Comparison of ENCODE assay signal across 25 mouse cellular contexts in the genomic region with DNA sequence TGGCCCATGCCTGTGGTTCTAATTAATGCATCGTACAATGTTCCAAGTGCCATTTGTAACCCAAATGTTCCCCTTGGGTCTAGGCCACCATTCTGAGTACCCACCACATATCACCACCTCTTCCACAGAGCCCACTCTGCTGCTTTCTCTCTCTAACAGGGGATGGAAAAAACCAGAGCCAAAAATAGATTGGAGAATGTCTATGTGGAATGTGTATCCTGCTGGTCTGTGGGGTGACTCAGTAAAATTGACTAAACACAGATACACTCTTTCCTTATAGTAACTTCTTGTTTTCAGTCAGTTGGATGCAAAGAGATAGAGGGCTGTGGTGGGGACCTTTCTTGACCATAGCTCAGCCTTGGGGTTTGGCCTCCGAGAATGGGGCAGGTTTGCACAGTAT. TPM values are rescaled to one million over a fixed set of nuclear protein-coding genes. Genes with fewer than 3 reads are reported as not detected.
DNase-seq lines count a peak whose midpoint lies in the region; ATAC-seq and TF ChIP-seq lines count a peak whose summit lies in the region.
"Had no signal": no experiment of that assay in that cellular context is flagged by ENCODE, and none has a peak within 500 bp of the region (broad histone marks: within the 10 kb centered on the region; RNA-seq: fewer than 3 reads in every experiment).

No protein-coding gene starts in this region.

- peaks cover 12% of the 10 kb centered on the region for H3K4me1 ChIP-seq in heart, postnatal 0 days (ENCODE audit: control insufficient read depth, insufficient read depth)
- no peaks in the 10 kb centered on the region for H3K4me1 ChIP-seq in midbrain, embryonic 15.5 days
- H3K4me1 ChIP-seq in liver, embryonic 12.5 days, result 0 out of 2 replicates have a peak, but pooled peaks cover 7% of the 10 kb centered on the region
- H3K4me1 ChIP-seq: embryonic facial prominence, embryonic 12.5 days; forebrain, embryonic 10.5 days; limb, embryonic 12.5 days; neural tube, embryonic 15.5 days had no signal

- H3K4me2 ChIP-seq in heart, postnatal 0 days (ENCODE audit: low read depth, low read length), result no peak overlapping the region
- no peak overlapping the region for H3K4me2 ChIP-seq in midbrain, embryonic 15.5 days
- no peak overlapping the region for H3K4me2 ChIP-seq in liver, embryonic 12.5 days
- H3K4me2 ChIP-seq: embryonic facial prominence, embryonic 12.5 days; limb, embryonic 12.5 days; liver, embryonic 15.5 days; midbrain, embryonic 11.5 days; neural tube, embryonic 15.5 days had no signal

- no peaks in the 10 kb centered on the region for H3K36me3 ChIP-seq in heart, postnatal 0 days (replicated peaks; ENCODE audit: control insufficient read depth, insufficient read depth, low read length)
- H3K36me3 ChIP-seq in midbrain, embryonic 15.5 days (replicated peaks), result no peaks in the 10 kb centered on the region
- H3K36me3 ChIP-seq in liver, embryonic 12.5 days, result no peaks in the 10 kb centered on the region
- H3K36me3 ChIP-seq: embryonic facial prominence, embryonic 12.5 days; forebrain, embryonic 10.5 days; limb, embryonic 12.5 days; liver, embryonic 15.5 days; neural tube, embryonic 15.5 days had no signal

- no peaks in the 10 kb centered on the region for H3K9me3 ChIP-seq in heart, postnatal 0 days (replicated peaks; ENCODE audit: control insufficient read depth, low read length)
- no peaks in the 10 kb centered on the region for H3K9me3 ChIP-seq in midbrain, embryonic 15.5 days
- H3K9me3 ChIP-seq in liver, embryonic 12.5 days (replicated peaks), result no peaks in the 10 kb centered on the region
- H3K9me3 ChIP-seq: embryonic facial prominence, embryonic 12.5 days; forebrain, embryonic 10.5 days; limb, embryonic 12.5 days; liver, embryonic 15.5 days; neural tube, embryonic 15.5 days had no signal

- H3K27me3 ChIP-seq in heart, postnatal 0 days (ENCODE audit: control insufficient read depth, insufficient read depth, low read length), result no peaks in the 10 kb centered on the region
- no peaks in the 10 kb centered on the region for H3K27me3 ChIP-seq in midbrain, embryonic 15.5 days (replicated peaks)
- no peaks in the 10 kb centered on the region for H3K27me3 ChIP-seq in liver, embryonic 12.5 days (replicated peaks)
- H3K27me3 ChIP-seq: embryonic facial prominence, embryonic 12.5 days; limb, embryonic 12.5 days; liver, embryonic 15.5 days had no signal

- TF ChIP-seq CTCF in heart, postnatal 0 days (IDR thresholded peaks at IDR 0.05; ENCODE audit: low read depth), result no peak

- no peak for TF ChIP-seq EP300 in heart, postnatal 0 days (IDR thresholded peaks at IDR 0.05; ENCODE audit: low read depth)

- peak overlapping the region; percentile 49 for H3K27ac ChIP-seq in heart, postnatal 0 days (ENCODE audit: low read depth)
- no peak overlapping the region for H3K27ac ChIP-seq in midbrain, embryonic 15.5 days
- H3K27ac ChIP-seq in liver, embryonic 12.5 days, result no peak overlapping the region
- H3K27ac ChIP-seq: embryonic facial prominence, embryonic 12.5 days; forebrain, embryonic 10.5 days; limb, embryonic 12.5 days; liver, embryonic 15.5 days; neural tube, embryonic 15.5 days had no signal

- no peak overlapping the region for H3K4me3 ChIP-seq in heart, postnatal 0 days (ENCODE audit: low read depth, low read length)
- no peak overlapping the region for H3K4me3 ChIP-seq in midbrain, embryonic 15.5 days
- H3K4me3 ChIP-seq in liver, embryonic 12.5 days, result no peak overlapping the region
- H3K4me3 ChIP-seq: embryonic facial prominence, embryonic 12.5 days; forebrain, embryonic 10.5 days; limb, embryonic 12.5 days; liver, embryonic 15.5 days; neural tube, embryonic 15.5 days had no signal

- ATAC-seq in frontal cortex, adult (ENCODE audit: low TSS enrichment), result peak; percentile 73; the same call in 1 of the 2 replicates
- peak; percentile 70 for ATAC-seq in heart, postnatal 0 days (ENCODE audit: insufficient read depth, low read depth)
- peak; percentile 37 for ATAC-seq in common myeloid progenitor, adult 5-6 weeks (replicated peaks; ENCODE audit: low read depth, poor library complexity, severe bottlenecking)
- no peak for ATAC-seq in midbrain, embryonic 15.5 days (replicated peaks)
- no peak for ATAC-seq in liver, embryonic 12.5 days

- 57% methylated on average over 2 of the region's 2 CpGs for WGBS in heart, postnatal 0 days
- 89% methylated on average over 2 of the region's 2 CpGs for WGBS in midbrain, embryonic 15.5 days
- WGBS in liver, embryonic 12.5 days (ENCODE audit: insufficient replicate concordance), result 39% methylated on average over 2 of the region's 2 CpGs

- H3K9ac ChIP-seq in heart, postnatal 0 days (replicated peaks; ENCODE audit: low read depth, low read length), result no peak overlapping the region
- H3K9ac ChIP-seq in midbrain, embryonic 15.5 days, result no peak overlapping the region
- no peak overlapping the region for H3K9ac ChIP-seq in liver, embryonic 12.5 days
- H3K9ac ChIP-seq: embryonic facial prominence, embryonic 12.5 days; limb, embryonic 12.5 days; liver, embryonic 15.5 days; neural tube, embryonic 15.5 days had no signal

- DNase-seq in frontal cortex, adult 2 months (ENCODE audit: extremely low spot score in 1 of 2, low spot score in 1 of 2), result no peak
- DNase-seq in heart, postnatal 0 days (ENCODE audit: low spot score), result peak; percentile 65
- no peak for DNase-seq in heart, adult 18-20 months
- no peak for DNase-seq in adrenal gland, adult 18-20 months (ENCODE audit: low spot score in 2 of 2)
- DNase-seq: adrenal gland, adult 8-10 months; B cell, adult 2 months; gastrocnemius, postnatal 14 days; kidney, adult 8-10 months; kidney, postnatal 36 days; layer of hippocampus, adult 9-11 months; lung, postnatal 10 days; right cerebral cortex, postnatal 25 days; thymus, postnatal 14 days had no signal

RNA-seq across cellular contexts. Expression of gene Cd300lb, which starts 4.6 kb away (rescaled TPM):
- 0.22 and 0.59 TPM in 2 replicates for polyA plus RNA-seq in frontal cortex, adult 2 months (2012; rRNA removed)
- total RNA-seq in heart, postnatal 0 days (2014; rRNA removed; ENCODE audit: low replicate concordance), result not detected in 2 replicates
- polyA plus RNA-seq in heart, postnatal 0 days (2015; fragmentation: Nextera tagmentation; extraction: Ambion mirVana), result 0.33 and 0.37 TPM in 2 replicates
- total RNA-seq in heart, adult 18-20 months (2021), result under 1 TPM; 0.23 to 0.40 TPM
- 8.5 and 9.5 TPM in 2 replicates for total RNA-seq in common myeloid progenitor, adult 5-6 weeks (2017)
- under 1 TPM; 0.40 to 0.80 TPM for total RNA-seq in adrenal gland, adult 18-20 months (2021)
- 0.14 TPM in 1 of 2 replicates, not detected in the other for polyA plus RNA-seq in midbrain, embryonic 15.5 days (2015; fragmentation: Nextera tagmentation; extraction: Ambion mirVana)
- 0.39 and 0.67 TPM in 2 replicates for polyA plus RNA-seq in liver, embryonic 12.5 days (2016; fragmentation: Nextera tagmentation; extraction: Ambion mirVana)
- total RNA-seq: left cerebral cortex, adult 8-10 months had no signal
- polyA plus RNA-seq: forebrain, embryonic 10.5 days; limb, embryonic 12.5 days had no signal

RNA-seq across cellular contexts. Expression of gene Cd300c, which starts 39.4 kb away (rescaled TPM):
- polyA plus RNA-seq in frontal cortex, adult 2 months (2012; rRNA removed), result not detected in 2 replicates
- not detected in 2 replicates for total RNA-seq in heart, postnatal 0 days (2014; rRNA removed; ENCODE audit: low replicate concordance)
- not detected in 2 replicates for polyA plus RNA-seq in heart, postnatal 0 days (2015; fragmentation: Nextera tagmentation; extraction: Ambion mirVana)
- total RNA-seq in heart, adult 18-20 months (2021), result not detected
- total RNA-seq in common myeloid progenitor, adult 5-6 weeks (2017), result 2.7 TPM in 1 of 2 replicates, not detected in the other
- total RNA-seq in adrenal gland, adult 18-20 months (2021), result not detected
- polyA plus RNA-seq in midbrain, embryonic 15.5 days (2015; fragmentation: Nextera tagmentation; extraction: Ambion mirVana), result not detected in 2 replicates
- polyA plus RNA-seq in liver, embryonic 12.5 days (2016; fragmentation: Nextera tagmentation; extraction: Ambion mirVana), result not detected in 2 replicates
- total RNA-seq: adrenal gland, adult 8-10 months; gastrocnemius, postnatal 14 days; left cerebral cortex, adult 8-10 months had no signal
- polyA plus RNA-seq: embryonic facial prominence, embryonic 12.5 days; forebrain, embryonic 10.5 days; hindbrain, embryonic 11.5 days; limb, embryonic 12.5 days; liver, embryonic 15.5 days; midbrain, embryonic 11.5 days; neural tube, embryonic 15.5 days had no signal

RNA-seq across cellular contexts. Expression of gene Cd300a, which starts 39.7 kb away (rescaled TPM):
- polyA plus RNA-seq in frontal cortex, adult 2 months (2012; rRNA removed), result 0.54 and 0.57 TPM in 2 replicates
- total RNA-seq in heart, postnatal 0 days (2014; rRNA removed; ENCODE audit: low replicate concordance), result 0.35 TPM in 1 of 2 replicates, not detected in the other
- 0.92 and 0.97 TPM in 2 replicates for polyA plus RNA-seq in heart, postnatal 0 days (2015; fragmentation: Nextera tagmentation; extraction: Ambion mirVana)
- under 1 TPM; 0.62 to 0.98 TPM for total RNA-seq in heart, adult 18-20 months (2021)
- 11.4 and 24.8 TPM in 2 replicates for total RNA-seq in common myeloid progenitor, adult 5-6 weeks (2017)
- total RNA-seq in adrenal gland, adult 18-20 months (2021), result 1 to 10 TPM; 1.3 to 3.3 TPM
- 0.86 and 0.94 TPM in 2 replicates for polyA plus RNA-seq in midbrain, embryonic 15.5 days (2015; fragmentation: Nextera tagmentation; extraction: Ambion mirVana)
- polyA plus RNA-seq in liver, embryonic 12.5 days (2016; fragmentation: Nextera tagmentation; extraction: Ambion mirVana), result 3.7 and 4.6 TPM in 2 replicates

Comparison
In these comparisons a context has a peak if more than half of its experiments do, and no peak if none do; other contexts are left out.
1. ATAC-seq: peak in frontal cortex, adult (single experiment), heart, postnatal 0 days (single experiment) and common myeloid progenitor, adult 5-6 weeks (single experiment); none in midbrain, embryonic 15.5 days (single experiment) and liver, embryonic 12.5 days (single experiment).